Mouse (Mus musculus) thymus, adult 2 months (tissue): ENCODE measurements around the gene Nexmif.

Experiments used
- CTCF ChIP-seq: fragments of 200-500 bp; IDR thresholded peaks from 2 replicates; pipeline ENCODE4 v1.5.1; 2012; ENCODE audit warnings: mild to moderate bottlenecking, control low read depth, low read length, moderate library complexity, borderline replicate concordance; ENCODE audit not compliant: control insufficient read depth, poor library complexity, insufficient read depth; ENCODE audit errors: extremely low read depth
- POLR2A ChIP-seq: fragments of 200-500 bp; IDR thresholded peaks from 2 replicates; pipeline ENCODE4 v1.6.1; 2012; ENCODE audit warnings: mild to moderate bottlenecking, low read length, control low read depth, moderate library complexity; ENCODE audit not compliant: control insufficient read depth, poor library complexity, insufficient read depth; ENCODE audit errors: extremely low read depth

GRCm38 (mm10) chrX:104033843-104034242 is 167.1 kb downstream of the Nexmif start:
- TF ChIP-seq POLR2A (no peak), CTCF (no peak)
